Mouse (Mus musculus) hindbrain, embryonic 14.5 days (tissue): ENCODE results near the gene Lrmda. TPM values are rescaled to one million over a fixed set of nuclear protein-coding genes. Genes with fewer than 3 reads are reported as not detected.

Experiments
- ATAC-seq: fragments of 200-750 bp; cut with Nextera tagmentation; 2 replicates; pipeline ENCODE4 v1.8.0; 2017; ENCODE audit warnings: moderate number of reproducible peaks, mild to moderate bottlenecking, moderate TSS enrichment, moderate library complexity; ENCODE audit not compliant: low FRiP score
- DNase-seq: peaks from one replicate; pipeline ENCODE4 v3.0.0-alpha.2; 2015; ENCODE audit warnings: low spot score
- H3K27ac ChIP-seq: fragments of 300-500 bp; sonication (generic); 2 replicates; pipeline ENCODE4 v1.5.1; 2014; ENCODE audit warnings: mild to moderate bottlenecking, moderate library complexity
- H3K27me3 ChIP-seq: fragments of 300-500 bp; sonication (generic); 2 replicates; pipeline ENCODE4 v1.6.1; 2014; ENCODE audit warnings: mild to moderate bottlenecking, low read length, mixed read lengths; ENCODE audit not compliant: control insufficient read depth, insufficient read depth
- H3K36me3 ChIP-seq: fragments of 300-500 bp; sonication (generic); replicated peaks from 2 replicates; pipeline ENCODE4 v1.6.1; 2014; ENCODE audit not compliant: control insufficient read depth, insufficient read depth
- H3K4me1 ChIP-seq: fragments of 300-500 bp; sonication (generic); replicated peaks from 2 replicates; pipeline ENCODE4 v1.6.1; 2014; ENCODE audit warnings: antibody characterized with exemption, low read length, mixed read lengths; ENCODE audit not compliant: control insufficient read depth, insufficient read depth
- H3K4me2 ChIP-seq: fragments of 300-500 bp; sonication (generic); replicated peaks from 2 replicates; pipeline ENCODE4 v1.6.1; 2014; ENCODE audit warnings: mild to moderate bottlenecking, moderate library complexity
- H3K4me3 ChIP-seq: fragments of 300-500 bp; sonication (generic); replicated peaks from 2 replicates; pipeline ENCODE4 v1.5.1; 2014; ENCODE audit warnings: mild to moderate bottlenecking, low read length
- H3K9ac ChIP-seq: fragments of 300-500 bp; sonication (generic); 2 replicates; pipeline ENCODE4 v1.6.1; 2014
- H3K9me3 ChIP-seq: fragments of 300-500 bp; sonication (generic); 2 replicates; pipeline ENCODE4 v1.6.1; 2016; ENCODE audit warnings: low read length; ENCODE audit not compliant: control insufficient read depth
- WGBS: fragments of 180-500 bp; shearing (Covaris S2); extraction: QIAGEN DNeasy Blood & Tissue Kit; methylation state at CpG from one replicate; pipeline ENCODE4 v1.1.7; 2014; 5-methylcytosine and 5-hydroxymethylcytosine counted together
- polyA plus RNA-seq: library from polyadenylated mRNA; unstranded; fragments of >200 nt; fragmentation: Nextera tagmentation; extraction: Ambion mirVana; gene quantifications from 2 replicates; pipeline ENCODE4 v1.2.1, GENCODE M21; 2014

Lrmda gene
- polyA plus RNA-seq, 1 experiment from 2014 or later, result 0.64 TPM

DNA sequence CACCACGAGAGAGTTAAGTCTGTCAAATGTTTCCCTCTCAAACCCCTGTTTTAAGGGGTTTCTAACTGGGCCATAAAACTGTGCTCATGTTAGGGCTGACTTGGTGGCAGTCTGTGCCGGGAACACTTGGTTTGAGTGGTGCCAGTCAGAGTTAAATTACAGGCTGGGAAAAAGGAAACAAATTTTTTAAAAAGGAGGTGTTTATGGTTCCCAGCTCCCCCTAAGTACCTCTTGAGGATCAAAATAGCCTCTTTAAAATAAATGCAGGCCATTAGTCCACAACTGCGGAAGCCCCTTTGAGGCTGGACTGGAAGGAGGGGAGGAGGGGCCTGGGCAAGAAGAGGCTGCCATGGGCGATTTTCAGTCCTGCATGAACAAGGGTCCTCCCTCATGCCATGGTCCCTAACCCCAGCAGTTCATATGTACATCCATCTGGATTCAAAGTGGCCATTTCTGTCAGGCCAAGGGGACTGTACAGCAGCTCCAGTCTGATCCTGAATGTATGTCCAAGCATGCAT is 416.4 kb downstream of the Lrmda start:
- Histone ChIP-seq H3K27me3 (no peaks in the 10 kb centered on the region), H3K4me2 (no peak overlapping the region), H3K4me3 (no peak overlapping the region), H3K9me3 (no peaks in the 10 kb centered on the region), H3K9ac (no peak overlapping the region), H3K27ac (no peak overlapping the region), H3K36me3 (no peaks in the 10 kb centered on the region), H3K4me1 (peaks cover 17% of the 10 kb centered on the region)
- WGBS, result 69% methylated on average over 4 of the region's 4 CpGs
- ATAC-seq, result no peak
- DNase-seq, result no peak

DNA sequence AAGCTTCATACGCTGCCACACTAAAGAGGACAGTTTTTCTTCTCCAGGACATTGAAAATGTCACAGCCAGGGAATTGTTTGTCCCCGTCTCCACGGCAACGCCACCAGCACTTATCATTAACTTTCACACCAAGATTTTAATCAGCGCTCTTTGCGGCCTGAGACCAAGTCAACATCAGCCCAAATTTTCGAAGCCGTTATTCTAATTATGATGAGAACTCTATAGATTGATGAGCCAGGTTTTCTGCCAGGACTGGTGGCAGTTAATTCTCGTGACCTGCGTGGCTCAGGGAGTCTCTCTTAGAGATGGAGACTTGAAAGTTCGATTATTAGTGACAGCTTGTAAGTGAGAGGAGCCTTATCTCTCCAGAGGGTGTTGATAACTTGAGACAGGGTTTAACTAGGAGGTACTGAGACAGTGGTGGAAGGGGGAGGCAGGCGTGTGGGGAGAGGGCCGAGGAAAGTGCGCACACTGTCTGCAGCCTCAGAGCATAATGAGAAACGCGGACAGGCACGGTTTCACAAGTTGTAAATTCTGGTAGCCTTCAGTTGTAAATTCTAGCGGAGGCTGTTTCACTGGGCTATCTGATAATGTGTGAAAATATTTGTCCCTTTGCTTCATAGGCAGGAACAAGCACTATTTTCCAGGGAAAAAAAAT is 421.0 kb downstream of the Lrmda start:
- Histone ChIP-seq H3K9me3 (no peaks in the 10 kb centered on the region), H3K4me2 (0 out of 2 replicates have a peak overlapping the region, but pooled peaks have one; percentile 10), H3K27ac (no peak overlapping the region), H3K4me1 (peaks cover 27% of the 10 kb centered on the region), H3K36me3 (no peaks in the 10 kb centered on the region), H3K9ac (no peak overlapping the region), H3K4me3 (no peak overlapping the region), H3K27me3 (no peaks in the 10 kb centered on the region)
- 10% methylated on average over 18 of the region's 18 CpGs for WGBS
- DNase-seq (peak; percentile 42), ATAC-seq (no peak)

DNA sequence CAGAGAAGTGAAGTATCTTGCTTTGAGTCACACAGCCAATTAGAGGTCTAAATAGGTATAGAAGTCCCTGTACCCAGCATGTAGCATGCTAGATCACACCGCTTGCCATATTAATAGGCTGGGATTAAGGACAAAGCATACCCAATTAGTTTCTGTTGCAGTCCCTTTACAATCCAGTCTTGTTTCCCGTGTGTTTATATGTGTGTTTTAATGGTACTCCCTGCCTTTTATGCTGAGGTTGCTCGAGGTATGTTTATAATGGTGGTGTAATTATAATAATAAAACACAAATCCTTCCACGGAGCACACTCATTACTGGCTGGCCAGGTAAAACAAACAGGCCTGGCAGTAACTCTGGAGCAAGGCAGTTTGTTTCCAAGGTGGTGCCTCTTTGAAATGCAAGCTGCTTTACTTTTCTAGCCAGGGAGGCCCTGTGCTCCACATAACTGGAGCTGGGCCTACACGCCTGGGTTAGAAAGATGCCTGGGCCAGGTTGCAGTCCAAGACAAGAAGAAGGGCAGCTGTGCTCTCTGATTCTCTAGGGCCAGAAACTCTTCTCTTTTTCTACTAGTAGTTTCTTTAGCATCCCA is 422.4 kb downstream of the Lrmda start:
- Histone ChIP-seq H3K36me3 (no peaks in the 10 kb centered on the region), H3K4me3 (no peak overlapping the region), H3K27me3 (no peaks in the 10 kb centered on the region), H3K4me1 (peaks cover 27% of the 10 kb centered on the region), H3K27ac (no peak overlapping the region), H3K9me3 (no peaks in the 10 kb centered on the region), H3K9ac (no peak overlapping the region), H3K4me2 (no peak overlapping the region)
- DNase-seq (no peak), ATAC-seq (no peak)
- WGBS, result 56% methylated on average over 5 of the region's 5 CpGs

DNA sequence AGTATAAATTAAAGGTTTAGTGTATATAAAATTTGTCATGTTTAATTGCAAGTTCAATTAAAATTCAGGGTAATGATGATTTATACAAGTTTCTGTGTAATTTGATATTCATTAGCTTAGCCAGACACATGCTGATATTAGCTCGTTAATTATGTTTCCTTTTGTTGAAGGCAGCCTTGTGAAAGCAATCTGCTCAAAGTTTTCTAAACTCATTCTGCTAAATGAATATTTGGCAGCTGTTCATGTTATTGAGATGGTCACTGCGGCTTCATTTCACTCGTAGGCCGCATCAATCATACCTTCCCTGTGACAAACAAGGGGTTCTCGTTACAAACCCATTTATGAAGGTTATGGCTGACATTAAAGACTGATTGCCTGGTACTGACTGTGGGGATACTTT is 423.2 kb downstream of the Lrmda start:
- no peak overlapping the region for H3K27ac ChIP-seq
- ATAC-seq (no peak), DNase-seq (no peak)
- no peaks in the 10 kb centered on the region for H3K27me3 ChIP-seq
- no peak overlapping the region for H3K4me2 ChIP-seq
- H3K36me3 ChIP-seq, result no peaks in the 10 kb centered on the region
- WGBS, result 59% methylated on average over 5 of the region's 5 CpGs
- no peak overlapping the region for H3K4me3 ChIP-seq
- no peaks in the 10 kb centered on the region for H3K9me3 ChIP-seq
- H3K4me1 ChIP-seq, result peaks cover 27% of the 10 kb centered on the region
- no peak overlapping the region for H3K9ac ChIP-seq

DNA sequence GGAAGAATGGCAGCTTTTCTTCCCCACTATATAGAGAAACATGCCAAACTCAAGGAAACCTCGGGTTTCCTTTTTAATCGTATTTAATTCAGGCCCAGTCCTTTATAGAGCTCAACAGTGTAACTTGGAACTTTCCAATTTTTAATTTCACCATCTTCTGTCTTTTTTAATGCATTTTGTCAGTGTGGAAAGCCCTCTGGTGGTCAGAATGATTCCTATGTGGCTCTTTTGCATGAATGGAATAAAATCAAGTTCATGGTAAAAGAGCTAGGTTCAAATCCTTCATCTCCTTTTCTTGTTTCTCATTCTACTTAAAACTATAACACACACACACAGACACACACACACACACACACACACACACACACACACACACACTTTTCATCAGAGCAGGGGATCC is 425.0 kb downstream of the Lrmda start:
- DNase-seq, result no peak
- H3K4me1 ChIP-seq, result peaks cover 24% of the 10 kb centered on the region
- H3K27ac ChIP-seq, result no peak overlapping the region
- WGBS, result 85% methylated on average over 2 of the region's 2 CpGs
- no peak overlapping the region for H3K4me2 ChIP-seq
- H3K36me3 ChIP-seq, result no peaks in the 10 kb centered on the region
- H3K9me3 ChIP-seq, result no peaks in the 10 kb centered on the region
- ATAC-seq, result no peak
- H3K9ac ChIP-seq, result no peak overlapping the region
- H3K27me3 ChIP-seq, result no peaks in the 10 kb centered on the region
- H3K4me3 ChIP-seq, result no peak overlapping the region

DNA sequence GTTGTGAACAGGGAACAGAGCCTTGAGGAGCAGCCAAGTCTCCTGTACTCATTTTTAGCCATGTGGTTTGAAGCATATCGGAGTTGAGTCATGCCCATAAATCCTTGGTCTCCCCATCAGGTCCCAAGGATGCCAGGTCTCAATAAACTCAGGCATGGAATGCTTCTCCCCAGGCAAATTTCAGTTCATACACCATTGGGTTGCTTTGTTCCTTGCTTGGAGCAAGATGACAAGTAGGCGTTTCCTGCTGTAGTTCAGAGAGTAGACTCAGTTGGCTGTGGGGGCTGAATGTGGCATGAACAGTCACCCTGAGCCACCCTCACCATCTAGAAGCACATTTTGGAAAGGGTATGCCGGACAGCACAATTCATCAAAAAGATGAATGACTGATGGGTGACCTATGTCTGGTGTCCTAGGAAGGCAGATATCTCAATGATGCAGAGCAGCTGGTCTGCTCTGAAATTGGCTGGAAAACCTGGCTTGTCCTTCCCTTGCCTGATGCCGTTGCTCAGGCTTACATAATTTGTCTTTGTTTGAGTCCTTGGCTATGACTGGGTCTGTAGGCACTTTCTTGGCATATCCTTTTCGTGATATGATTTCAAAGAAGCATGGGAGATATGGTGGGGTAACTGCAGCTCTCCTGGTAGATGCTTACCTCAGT is 425.8 kb downstream of the Lrmda start:
- Histone ChIP-seq H3K4me3 (no peak overlapping the region), H3K27ac (no peak overlapping the region), H3K36me3 (no peaks in the 10 kb centered on the region), H3K9me3 (no peaks in the 10 kb centered on the region), H3K27me3 (no peaks in the 10 kb centered on the region), H3K4me1 (peaks cover 17% of the 10 kb centered on the region), H3K9ac (no peak overlapping the region), H3K4me2 (no peak overlapping the region)
- 69% methylated on average over 5 of the region's 5 CpGs for WGBS
- ATAC-seq, result no peak
- no peak for DNase-seq

DNA sequence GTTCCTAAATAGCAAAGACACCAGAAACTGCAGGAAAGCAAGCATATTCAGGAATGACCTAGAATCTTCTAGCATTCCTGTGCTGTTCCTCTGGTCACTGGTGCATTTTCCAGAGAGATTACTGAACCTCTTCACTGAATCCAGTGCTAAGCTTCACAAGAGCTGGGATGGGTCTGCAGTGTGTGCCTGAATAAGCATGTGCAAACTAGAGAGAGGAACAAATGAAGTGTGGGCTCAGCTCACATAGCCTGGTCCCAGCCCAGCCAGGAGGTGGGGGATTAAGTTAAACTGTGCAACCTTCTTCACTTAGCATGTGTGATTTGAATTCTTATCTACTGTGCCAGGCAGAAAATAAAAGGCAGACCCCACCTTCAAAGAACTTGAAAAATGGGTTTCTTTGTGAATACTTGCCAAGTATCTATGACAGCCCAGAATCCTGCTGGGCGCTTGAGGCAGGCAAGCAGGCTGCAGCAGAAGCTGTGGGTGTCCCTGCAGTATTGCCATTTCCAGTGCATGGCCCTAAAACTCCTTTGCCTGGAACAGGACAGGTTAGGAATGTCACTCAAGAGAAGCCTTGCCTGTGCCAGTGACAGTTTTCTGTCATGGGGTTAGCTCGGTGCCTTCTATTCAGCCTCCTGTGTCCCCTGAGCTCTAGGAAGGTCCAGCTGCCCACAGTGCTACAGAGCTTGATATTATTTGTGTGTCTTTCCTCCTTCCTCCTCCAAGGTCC is 426.5 kb downstream of the Lrmda start:
- H3K27me3 ChIP-seq, result no peaks in the 10 kb centered on the region
- H3K27ac ChIP-seq, result no peak overlapping the region
- no peak overlapping the region for H3K4me2 ChIP-seq
- no peak overlapping the region for H3K9ac ChIP-seq
- 74% methylated on average over 2 of the region's 2 CpGs for WGBS
- no peaks in the 10 kb centered on the region for H3K36me3 ChIP-seq
- H3K4me3 ChIP-seq, result no peak overlapping the region
- no peak for DNase-seq
- no peaks in the 10 kb centered on the region for H3K9me3 ChIP-seq
- H3K4me1 ChIP-seq, result peaks cover 10% of the 10 kb centered on the region
- ATAC-seq, result no peak

DNA sequence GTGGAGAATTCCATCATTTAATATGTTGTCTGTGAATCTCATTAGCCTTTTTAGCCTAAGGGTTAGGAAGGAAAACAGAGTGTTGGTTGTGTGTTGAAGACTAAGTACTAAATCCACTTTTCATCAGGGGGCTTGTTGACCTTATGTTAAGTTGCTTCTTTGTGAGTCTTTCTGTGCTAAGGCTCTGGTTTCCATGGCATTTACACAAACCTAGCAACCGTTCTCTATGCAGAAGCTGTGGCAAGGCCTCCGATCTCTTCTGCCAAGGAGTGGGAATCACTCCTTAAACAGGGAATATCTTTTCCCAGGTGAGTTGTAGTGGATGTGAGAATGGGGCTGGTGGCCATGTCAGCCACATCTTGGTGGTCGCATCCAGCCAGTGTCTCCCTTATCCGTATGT is 432.1 kb downstream of the Lrmda start:
- Histone ChIP-seq H3K27me3 (peaks cover 17% of the 10 kb centered on the region), H3K4me2 (no peak overlapping the region), H3K9me3 (no peaks in the 10 kb centered on the region), H3K4me1 (no peaks in the 10 kb centered on the region), H3K27ac (no peak overlapping the region), H3K4me3 (no peak overlapping the region), H3K36me3 (no peaks in the 10 kb centered on the region), H3K9ac (no peak overlapping the region)
- 67% methylated on average over 4 of the region's 4 CpGs for WGBS
- no peak for DNase-seq
- ATAC-seq, result no peak

DNA sequence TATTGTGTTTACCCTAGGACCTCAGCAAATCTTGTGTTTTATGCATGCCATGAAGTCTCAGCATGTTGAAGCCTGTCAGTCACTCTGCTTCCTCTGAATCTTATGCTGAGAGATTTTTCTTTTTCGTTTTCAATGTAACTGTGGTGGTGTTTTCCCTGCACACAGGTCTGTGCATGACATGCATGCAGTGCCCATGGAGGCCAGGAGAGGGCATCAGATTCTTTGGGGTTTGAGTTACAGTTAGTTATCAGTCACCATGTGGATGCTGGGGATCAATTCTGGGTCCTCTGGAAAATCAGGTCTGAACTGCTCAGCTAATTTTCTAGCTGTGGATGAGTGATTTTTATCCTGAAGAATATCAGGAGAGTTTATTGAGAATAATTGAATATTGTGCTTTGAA is 444.8 kb downstream of the Lrmda start:
- no peak for ATAC-seq
- H3K4me3 ChIP-seq, result no peak overlapping the region
- H3K4me2 ChIP-seq, result no peak overlapping the region
- 79% methylated on average over 1 of the region's 1 CpGs for WGBS
- no peaks in the 10 kb centered on the region for H3K9me3 ChIP-seq
- no peaks in the 10 kb centered on the region for H3K36me3 ChIP-seq
- no peak overlapping the region for H3K27ac ChIP-seq
- H3K9ac ChIP-seq, result no peak overlapping the region
- no peaks in the 10 kb centered on the region for H3K27me3 ChIP-seq
- no peaks in the 10 kb centered on the region for H3K4me1 ChIP-seq
- DNase-seq, result no peak
